Mouse (Mus musculus) kidney, postnatal 4 days (tissue): ENCODE measurements at regions not wholly inside any gene's neighbourhood (a gene's known extent, or its start where the extent isn't known, plus 50 kb on each side); places are given as distances from the start of the nearest gene placed in this dataset.

ENCODE experiments used
- DNase-seq, 2 experiments: peaks; one replicate each; pipeline ENCODE4 v3.0.0; 2021; ENCODE audit warnings: mixed read lengths in 2 of 2

GRCm38 (mm10) chr15:52577614-52578013 lies 1307.1 kb upstream of the Gm7489 start:
- DNase-seq, result no peak

GRCm38 (mm10) chr15:52589391-52589790 lies 1295.3 kb upstream of the Gm7489 start:
- DNase-seq, result no peak

- DNase-seq, result no peak
Measured at GRCm38 (mm10) chr15:52599511-52599910, 1285.2 kb upstream of the Gm7489 start.

- DNase-seq, result no peak
Measured at GRCm38 (mm10) chr15:52599957-52600356, 1284.7 kb upstream of the Gm7489 start.

- no peak for DNase-seq
Measured at GRCm38 (mm10) chr15:52639790-52640189, 1244.9 kb upstream of the Gm7489 start.

GRCm38 (mm10) chr15:52645961-52646360 lies 1238.7 kb upstream of the Gm7489 start:
- no peak for DNase-seq

- DNase-seq, result no peak
Measured at GRCm38 (mm10) chr15:52657916-52658315, 1226.8 kb upstream of the Gm7489 start.
